Mouse (Mus musculus) small intestine, adult 2 months (tissue): ENCODE data around the gene Rnaseh2b. TPM values are rescaled to one million over a fixed set of nuclear protein-coding genes. Genes with fewer than 3 reads are reported as not detected.

Experiments used
- H3K27ac ChIP-seq: fragments of 200-500 bp; 2 replicates; pipeline ENCODE4 v1.5.1; 2012; ENCODE audit warnings: low read depth, low read length, control low read depth, inconsistent platforms; ENCODE audit not compliant: insufficient read depth
- H3K27me3 ChIP-seq: fragments of 200-500 bp; 2 replicates; pipeline ENCODE4 v1.6.1; 2012; ENCODE audit warnings: mild to moderate bottlenecking, moderate library complexity, low read length, inconsistent platforms; ENCODE audit not compliant: control insufficient read depth, insufficient read depth
- H3K36me3 ChIP-seq: fragments of 200-500 bp; 2 replicates; pipeline ENCODE4 v1.6.1; 2012; ENCODE audit warnings: mild to moderate bottlenecking, low read length, control low read depth, inconsistent platforms; ENCODE audit not compliant: control insufficient read depth, insufficient read depth
- H3K4me1 ChIP-seq: fragments of 200-500 bp; 2 replicates; pipeline ENCODE4 v1.6.1; 2012; ENCODE audit warnings: low read length, inconsistent platforms, mixed read lengths; ENCODE audit not compliant: control insufficient read depth, insufficient read depth, insufficient read length
- H3K4me3 ChIP-seq: fragments of 200-500 bp; 2 replicates; pipeline ENCODE4 v1.5.1; 2012; ENCODE audit warnings: low read depth, mild to moderate bottlenecking, control low read depth, inconsistent platforms, low read length, moderate library complexity
- CTCF ChIP-seq: fragments of 200-500 bp; IDR thresholded peaks from 2 replicates; pipeline ENCODE4 v1.5.1; 2012; ENCODE audit warnings: low read depth, mild to moderate bottlenecking, control low read depth, inconsistent platforms, low read length, moderate library complexity, mixed read lengths; ENCODE audit not compliant: insufficient replicate concordance, insufficient read length; ENCODE audit errors: extremely low read depth
- POLR2A ChIP-seq: fragments of 200-500 bp; IDR thresholded peaks from 2 replicates; pipeline ENCODE4 v1.6.1; 2012; ENCODE audit warnings: low read depth, mild to moderate bottlenecking, control low read depth, inconsistent platforms, low read length, moderate library complexity
- WGBS: fragments of 180-500 bp; shearing (Covaris S2); methylation state at CpG from one replicate; pipeline ENCODE4 v1.1.7; 2018; 5-methylcytosine and 5-hydroxymethylcytosine counted together
- polyA plus RNA-seq: library from polyadenylated mRNA; depleted of rRNA; stranded (reverse); fragments of >200 nt; gene quantifications from 2 replicates; pipeline ENCODE4 v1.2.3, GENCODE M21; 2012; rRNA removed

Rnaseh2b gene
- polyA plus RNA-seq, result 0.48 and 0.65 TPM in 2 replicates

DNA sequence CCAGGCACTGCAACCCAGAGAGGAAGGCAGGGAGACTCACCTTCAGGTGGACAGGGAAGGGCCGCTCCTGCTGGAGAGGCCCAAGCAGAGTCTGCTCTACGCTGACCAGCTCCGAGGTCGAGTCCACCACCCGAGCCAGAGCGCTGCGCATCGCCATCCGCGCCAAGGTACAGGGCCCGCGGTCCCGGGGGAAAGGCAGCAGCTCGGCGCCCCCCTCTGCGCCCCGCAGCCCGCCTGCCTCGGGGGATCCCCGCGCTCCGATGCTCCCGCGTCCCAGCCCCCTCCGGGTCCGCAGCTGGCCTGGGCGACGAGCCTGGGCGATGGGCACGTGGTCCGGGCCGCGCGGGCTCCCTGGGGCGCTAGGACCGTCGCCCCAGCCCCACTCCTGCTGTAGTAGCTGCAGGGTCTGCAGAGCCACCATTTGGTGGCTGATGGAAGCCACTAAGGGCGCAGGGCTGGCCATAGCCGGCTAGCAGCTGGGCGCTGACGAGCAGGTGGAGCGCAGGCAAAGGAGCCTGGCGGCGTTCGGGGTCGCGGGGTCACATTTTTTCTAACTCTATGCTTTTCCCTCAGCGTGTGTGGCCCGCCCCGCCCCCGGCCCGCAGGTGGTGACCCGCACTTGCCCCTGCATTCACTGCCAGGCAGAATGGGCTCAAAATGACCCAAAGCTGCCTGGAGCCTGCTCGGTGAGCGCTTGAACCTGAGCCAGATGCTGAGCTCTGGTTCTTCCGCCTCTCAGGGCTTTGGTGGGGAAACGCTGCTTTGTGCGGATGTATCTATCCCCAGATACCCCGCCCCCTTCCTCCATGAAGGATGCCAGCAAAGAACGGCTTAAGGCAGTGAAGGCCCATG is at the start of gene Rnaseh2b, which contains the start of gene Dleu7:
TSS of gene Rnaseh2b (plus strand) at position 102 of the 852 bp plus-strand sequence.
TSS of gene Dleu7 (minus strand) at position 560 of the 852 bp plus-strand sequence.
- Histone ChIP-seq H3K4me3 (peak within 1 kb of the TSS; percentile 46), H3K4me1 (peaks cover 6% of the 10 kb centered on the region; the same call in 1 of the 2 replicates), H3K27ac (no peak within 1 kb of the TSS), H3K27me3 (peaks cover 8% of the 10 kb centered on the region; the same call in 1 of the 2 replicates), H3K36me3 (no peaks in the 10 kb centered on the region)
- 3% methylated on average over 60 of the region's 60 CpGs for WGBS
- TF ChIP-seq POLR2A, result no peak
- no peak for TF ChIP-seq CTCF

DNA sequence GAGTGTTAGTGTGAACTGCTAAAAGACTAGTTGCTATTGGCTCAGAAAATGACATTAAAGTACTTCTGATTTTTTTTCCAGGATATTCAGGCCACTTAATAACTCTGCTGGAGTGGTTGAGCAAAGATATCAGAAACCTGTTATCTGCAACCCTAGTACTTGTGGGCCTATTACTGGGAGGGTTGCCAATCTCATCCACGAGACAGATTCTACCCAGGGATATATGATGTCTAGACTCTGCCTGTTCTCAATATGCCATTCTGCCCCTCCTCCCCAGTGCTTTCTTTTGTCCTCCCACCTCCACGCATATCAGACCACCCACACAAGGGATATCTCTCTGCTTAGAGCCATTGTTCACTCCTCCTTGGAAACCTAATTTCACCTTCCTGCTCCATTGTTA is 48.9 kb upstream of the Rnaseh2b start:
- Histone ChIP-seq H3K36me3 (no peaks in the 10 kb centered on the region), H3K4me1 (peaks cover 11% of the 10 kb centered on the region; the same call in 1 of the 2 replicates), H3K27me3 (no peaks in the 10 kb centered on the region), H3K27ac (no peak overlapping the region), H3K4me3 (no peak overlapping the region)
- 53% methylated on average over 2 of the region's 2 CpGs for WGBS
- TF ChIP-seq POLR2A (no peak), CTCF (no peak)

DNA sequence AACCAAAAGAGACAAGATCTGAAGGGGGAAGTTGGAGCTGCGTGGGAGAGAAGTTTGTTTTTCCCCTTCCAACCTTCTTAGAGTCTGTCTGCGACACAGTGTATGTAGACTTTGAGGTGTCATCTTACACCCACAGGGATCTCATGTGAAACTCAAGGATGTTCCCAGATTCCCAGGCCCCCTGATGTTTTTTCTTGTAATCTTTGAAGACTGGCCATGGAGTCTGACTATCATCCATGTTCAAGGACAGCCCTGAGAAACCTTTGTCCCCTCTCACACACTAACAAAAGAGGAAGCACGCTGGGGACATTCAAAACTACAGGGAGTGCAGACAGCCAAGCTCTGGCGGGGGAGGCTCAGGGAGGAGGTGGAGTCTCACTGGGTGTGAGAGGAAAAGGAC is 46.8 kb upstream of the Rnaseh2b start:
- Histone ChIP-seq H3K27ac (no peak overlapping the region), H3K27me3 (no peaks in the 10 kb centered on the region), H3K4me3 (no peak overlapping the region), H3K4me1 (peaks cover 17% of the 10 kb centered on the region), H3K36me3 (no peaks in the 10 kb centered on the region)
- TF ChIP-seq CTCF, result no peak
- TF ChIP-seq POLR2A, result no peak
- WGBS, result 26% methylated on average over 4 of the region's 4 CpGs

DNA sequence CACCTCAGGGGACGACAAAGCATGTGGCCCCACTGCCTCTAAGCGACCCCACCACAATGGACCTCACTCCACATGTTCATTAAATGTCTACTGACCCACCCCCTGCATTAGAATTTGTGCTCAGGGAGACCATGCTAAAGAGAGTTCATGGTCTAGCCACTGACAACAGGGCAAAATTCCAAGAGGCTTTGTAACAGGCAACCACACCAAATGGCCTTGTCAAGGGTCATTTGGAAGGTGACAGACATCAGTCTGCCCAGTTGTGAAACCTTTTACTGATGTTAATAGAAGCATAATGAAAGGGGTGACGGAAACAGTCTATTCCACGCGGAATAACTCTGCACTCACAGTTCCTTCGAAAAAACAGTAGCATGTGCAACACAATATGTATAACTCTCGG is 44.0 kb upstream of the Rnaseh2b start:
- no peaks in the 10 kb centered on the region for H3K27me3 ChIP-seq
- WGBS, result 93% methylated on average over 7 of the region's 7 CpGs
- H3K36me3 ChIP-seq, result no peaks in the 10 kb centered on the region
- TF ChIP-seq CTCF (no peak), POLR2A (no peak)
- no peak overlapping the region for H3K4me3 ChIP-seq
- 0 out of 2 replicates have a peak overlapping the region, but pooled peaks have one; percentile 4 for H3K27ac ChIP-seq
- peaks cover 17% of the 10 kb centered on the region for H3K4me1 ChIP-seq

DNA sequence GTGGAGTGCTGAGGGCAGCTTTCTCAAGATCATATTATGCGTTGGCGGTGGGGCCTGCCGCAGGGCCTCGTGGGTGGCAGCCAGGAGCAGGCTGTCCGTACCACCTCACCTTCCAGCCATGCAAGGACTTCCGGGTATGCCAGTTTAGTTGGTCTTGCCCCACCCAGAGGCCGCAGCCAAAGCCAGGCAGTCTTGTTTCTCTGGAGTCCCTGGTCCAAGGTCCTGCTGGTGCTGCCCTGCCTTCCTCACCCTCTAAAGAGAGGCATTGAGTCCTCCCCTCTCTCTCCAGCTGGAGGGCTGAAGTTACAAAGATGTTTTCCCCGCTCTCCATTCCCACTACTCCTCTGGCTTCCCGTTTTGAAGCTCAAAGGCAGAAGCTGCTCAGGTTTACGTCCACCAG is 43.6 kb upstream of the Rnaseh2b start:
- no peak for TF ChIP-seq POLR2A
- no peak for TF ChIP-seq CTCF
- Histone ChIP-seq H3K27me3 (no peaks in the 10 kb centered on the region), H3K27ac (peak overlapping the region; percentile 4; the same call in 1 of the 2 replicates), H3K4me3 (no peak overlapping the region), H3K36me3 (no peaks in the 10 kb centered on the region), H3K4me1 (peaks cover 14% of the 10 kb centered on the region)
- 56% methylated on average over 10 of the region's 10 CpGs for WGBS

DNA sequence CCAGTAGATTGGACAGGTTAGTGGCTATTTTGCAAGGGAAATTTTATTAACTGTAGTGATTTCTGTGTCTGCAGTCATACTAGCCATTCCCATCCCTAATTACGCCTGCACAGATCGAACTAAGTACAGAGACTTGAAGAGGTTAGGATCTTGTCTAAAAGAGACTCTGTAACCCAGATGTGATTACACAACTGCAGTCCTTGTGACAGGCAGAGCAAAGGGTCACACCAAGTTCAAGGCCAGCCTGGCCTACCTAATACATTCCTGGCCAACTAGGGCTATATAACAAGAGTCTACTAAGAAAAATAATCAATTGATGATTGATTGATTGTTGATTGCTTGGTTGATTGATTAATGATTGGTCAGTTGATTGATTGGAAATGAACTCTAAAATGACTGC is 43.1 kb upstream of the Rnaseh2b start:
- Histone ChIP-seq H3K36me3 (no peaks in the 10 kb centered on the region), H3K4me3 (no peak overlapping the region), H3K27ac (0 out of 2 replicates have a peak overlapping the region, but pooled peaks have one; percentile 4), H3K27me3 (no peaks in the 10 kb centered on the region), H3K4me1 (peaks cover 14% of the 10 kb centered on the region)
- 71% methylated on average over 2 of the region's 2 CpGs for WGBS
- TF ChIP-seq POLR2A (no peak), CTCF (no peak)

DNA sequence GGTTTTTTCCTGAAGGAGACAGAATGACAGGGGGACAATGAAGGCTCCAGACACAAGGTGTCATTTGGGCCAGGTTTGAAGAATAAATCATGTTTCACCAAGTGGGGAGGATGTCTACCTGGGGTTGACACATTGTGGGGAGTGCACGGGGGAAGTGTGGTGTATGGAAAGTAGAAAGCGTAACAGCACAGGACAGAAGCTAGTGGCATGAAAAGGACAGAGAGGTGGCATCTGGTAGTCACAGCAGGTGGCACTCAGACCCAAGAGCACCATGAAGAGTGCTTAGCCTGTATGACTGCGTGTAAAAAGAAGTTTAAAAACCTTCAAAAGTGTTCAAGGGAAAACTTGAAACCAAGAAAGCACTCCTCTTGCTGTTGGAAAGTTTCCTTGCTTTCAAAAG is 42.3 kb upstream of the Rnaseh2b start:
- Histone ChIP-seq H3K4me1 (peaks cover 14% of the 10 kb centered on the region), H3K27me3 (no peaks in the 10 kb centered on the region), H3K27ac (no peak overlapping the region), H3K4me3 (no peak overlapping the region), H3K36me3 (no peaks in the 10 kb centered on the region)
- no peak for TF ChIP-seq POLR2A
- no peak for TF ChIP-seq CTCF
- WGBS, result 91% methylated on average over 3 of the region's 3 CpGs
